Mouse (Mus musculus) thymus, postnatal 0 days (tissue): Measurements from ENCODE around the gene Med10. TPM values are rescaled to one million over a fixed set of nuclear protein-coding genes. Genes with fewer than 3 reads are reported as not detected.
A peak's percentile ranks its signal among the peaks of the same experiment; 100 is the strongest.

ENCODE experiments used
- DNase-seq: peaks from one replicate; pipeline ENCODE4 v3.0.0-alpha.2; 2015; ENCODE audit warnings: low spot score
- polyA plus RNA-seq: library from polyadenylated mRNA; unstranded; fragments of >200 nt; fragmentation: Nextera tagmentation; extraction: Ambion mirVana; gene quantifications from 2 replicates; pipeline ENCODE4 v1.2.1, GENCODE M21; 2015

The Med10 gene
- 207 and 234 TPM in 2 replicates for polyA plus RNA-seq

- no peak for DNase-seq
These were observed at the start of gene Med10 for GRCm38 (mm10) chr13:69802095-69802494. Gene Med10 (plus strand): TSS chr13:69802395.

GRCm38 (mm10) chr13:69752875-69753274, 49.3 kb upstream of the Med10 start:
- no peak for DNase-seq

GRCm38 (mm10) chr13:69758979-69759378, 43.2 kb upstream of the Med10 start:
- no peak for DNase-seq

GRCm38 (mm10) chr13:69761393-69761792, 40.8 kb upstream of the Med10 start:
- no peak for DNase-seq

- no peak for DNase-seq
These were observed 37.5 kb upstream of the Med10 start for GRCm38 (mm10) chr13:69764646-69765045.

- no peak for DNase-seq
These were observed 34.0 kb upstream of the Med10 start for GRCm38 (mm10) chr13:69768152-69768551.

GRCm38 (mm10) chr13:69770538-69771456, 31.4 kb upstream of the Med10 start:
- no peak for DNase-seq

GRCm38 (mm10) chr13:69772358-69772757, 29.8 kb upstream of the Med10 start:
- no peak for DNase-seq

- no peak for DNase-seq
These were observed 24.0 kb upstream of the Med10 start for GRCm38 (mm10) chr13:69778221-69778620.

- no peak for DNase-seq
These were observed 13.5 kb upstream of the Med10 start for GRCm38 (mm10) chr13:69788704-69789103.

- no peak for DNase-seq
These were observed 10.4 kb upstream of the Med10 start for GRCm38 (mm10) chr13:69791814-69792213.

GRCm38 (mm10) chr13:69792541-69793009, 9.6 kb upstream of the Med10 start:
- DNase-seq = no peak

GRCm38 (mm10) chr13:69794808-69795207, 7.4 kb upstream of the Med10 start:
- no peak for DNase-seq

GRCm38 (mm10) chr13:69809681-69810611, 7.8 kb downstream of the Med10 start:
- DNase-seq = peak; percentile 89

GRCm38 (mm10) chr13:69810936-69811680, 8.9 kb downstream of the Med10 start:
- no peak for DNase-seq

GRCm38 (mm10) chr13:69813870-69814269, 11.7 kb downstream of the Med10 start:
- no peak for DNase-seq

- no peak for DNase-seq
These were observed 16.1 kb downstream of the Med10 start for GRCm38 (mm10) chr13:69818306-69818705.

GRCm38 (mm10) chr13:69821169-69821822, 19.1 kb downstream of the Med10 start:
- no peak for DNase-seq

GRCm38 (mm10) chr13:69823920-69824637, 21.9 kb downstream of the Med10 start:
- no peak for DNase-seq
